ENCODE assay signal across 26 mouse cellular contexts in genomic region chr15:7635234-7635633, GRCm38 (mm10).
DNase-seq lines count a peak whose midpoint lies in the region; ATAC-seq and TF ChIP-seq lines count a peak whose summit lies in the region.
"Had no signal": no experiment of that assay in that cellular context is flagged by ENCODE, and none has a peak within 500 bp of the region (broad histone marks: within the 10 kb centered on the region; RNA-seq: fewer than 3 reads in every experiment).

No protein-coding gene starts in this region.

- no peak for ATAC-seq in hindbrain, embryonic 13.5 days (ENCODE audit: low FRiP score)
- ATAC-seq in limb, embryonic 14.5 days (ENCODE audit: low FRiP score, low read depth) = peak; percentile 15; the same call in 1 of the 2 replicates
- peak; percentile 63; the same call in 1 of the 2 replicates for ATAC-seq in stomach, embryonic 15.5 days (ENCODE audit: insufficient read depth, low FRiP score, low read depth)
- ATAC-seq: activated CD4-positive, CD25-positive, alpha-beta regulatory T cell, adult 4 months; forebrain, embryonic 13.5 days; forebrain, embryonic 16.5 days had no signal

- H3K36me3 ChIP-seq in hindbrain, embryonic 10.5 days = no peaks in the 10 kb centered on the region
- H3K36me3 ChIP-seq in hindbrain, embryonic 13.5 days = no peaks in the 10 kb centered on the region
- no peaks in the 10 kb centered on the region for H3K36me3 ChIP-seq in limb, embryonic 14.5 days (ENCODE audit: control insufficient read depth, insufficient read depth, low read length)
- no peaks in the 10 kb centered on the region for H3K36me3 ChIP-seq in limb, embryonic 10.5 days
- no peaks in the 10 kb centered on the region for H3K36me3 ChIP-seq in stomach, embryonic 15.5 days
- H3K36me3 ChIP-seq: embryonic facial prominence, embryonic 13.5 days; forebrain, embryonic 10.5 days; heart, embryonic 12.5 days; heart, embryonic 15.5 days; hindbrain, embryonic 15.5 days had no signal

- peak; percentile 28 for DNase-seq in embryo, embryonic 10 days (ENCODE audit: low spot score)
- no peak for DNase-seq in embryo, embryonic 11 days
- peak; percentile 24 for DNase-seq in hindbrain, embryonic 10.5 days (ENCODE audit: low spot score)
- DNase-seq in limb, embryonic 14.5 days (ENCODE audit: low spot score) = no peak
- no peak for DNase-seq in limb, embryonic 10.5 days (ENCODE audit: low spot score)
- no peak for DNase-seq in adrenal gland, postnatal 25 days
- DNase-seq: adrenal gland, adult 8-10 months; adrenal gland, postnatal 36 days; cerebellum, adult 18-20 months; cerebellum, adult 9-10 months; cerebellum, postnatal 14 days; gastrocnemius, postnatal 10 days; gastrocnemius, postnatal 36 days; heart, postnatal 10 days; heart, postnatal 36 days; kidney, adult 11 months had no signal

- no peak for TF ChIP-seq POLR2A in limb, embryonic 14.5 days (IDR thresholded peaks at IDR 0.05; ENCODE audit: borderline replicate concordance, extremely low read depth, insufficient read depth, insufficient read length)

- H3K4me3 ChIP-seq in hindbrain, embryonic 10.5 days = no peak overlapping the region
- H3K4me3 ChIP-seq in hindbrain, embryonic 13.5 days = no peak overlapping the region
- no peak overlapping the region for H3K4me3 ChIP-seq in limb, embryonic 14.5 days (replicated peaks; ENCODE audit: low read length)
- H3K4me3 ChIP-seq in limb, embryonic 10.5 days = no peak overlapping the region
- no peak overlapping the region for H3K4me3 ChIP-seq in stomach, embryonic 15.5 days (replicated peaks)
- H3K4me3 ChIP-seq: embryonic facial prominence, embryonic 13.5 days; forebrain, embryonic 10.5 days; forebrain, embryonic 13.5 days; heart, embryonic 12.5 days; heart, embryonic 15.5 days; hindbrain, embryonic 15.5 days had no signal

- no peak overlapping the region for H3K9ac ChIP-seq in hindbrain, embryonic 13.5 days
- no peak overlapping the region for H3K9ac ChIP-seq in limb, embryonic 14.5 days (ENCODE audit: low read depth, low read length, severe bottlenecking)
- no peak overlapping the region for H3K9ac ChIP-seq in stomach, embryonic 15.5 days
- H3K9ac ChIP-seq: embryonic facial prominence, embryonic 13.5 days; forebrain, embryonic 13.5 days; heart, embryonic 12.5 days; heart, embryonic 15.5 days; hindbrain, embryonic 15.5 days had no signal

- H3K9me3 ChIP-seq in hindbrain, embryonic 10.5 days = no peaks in the 10 kb centered on the region
- no peaks in the 10 kb centered on the region for H3K9me3 ChIP-seq in hindbrain, embryonic 13.5 days
- no peaks in the 10 kb centered on the region for H3K9me3 ChIP-seq in limb, embryonic 14.5 days (ENCODE audit: control insufficient read depth, low read length)
- H3K9me3 ChIP-seq in limb, embryonic 10.5 days (replicated peaks) = no peaks in the 10 kb centered on the region
- no peaks in the 10 kb centered on the region for H3K9me3 ChIP-seq in stomach, embryonic 15.5 days
- H3K9me3 ChIP-seq: embryonic facial prominence, embryonic 13.5 days; forebrain, embryonic 10.5 days; forebrain, embryonic 13.5 days; heart, embryonic 12.5 days; heart, embryonic 15.5 days; hindbrain, embryonic 15.5 days had no signal

- peaks cover 17% of the 10 kb centered on the region for H3K4me1 ChIP-seq in hindbrain, embryonic 10.5 days (replicated peaks)
- no peaks in the 10 kb centered on the region for H3K4me1 ChIP-seq in hindbrain, embryonic 13.5 days (replicated peaks)
- H3K4me1 ChIP-seq in limb, embryonic 14.5 days (ENCODE audit: control insufficient read depth, insufficient read depth, low read length) = 0 out of 2 replicates have a peak, but pooled peaks cover 3% of the 10 kb centered on the region
- peaks cover 13% of the 10 kb centered on the region; the same call in 1 of the 2 replicates for H3K4me1 ChIP-seq in limb, embryonic 10.5 days
- H3K4me1 ChIP-seq in stomach, embryonic 15.5 days = 0 out of 2 replicates have a peak, but pooled peaks cover 2% of the 10 kb centered on the region
- H3K4me1 ChIP-seq: forebrain, embryonic 13.5 days; heart, embryonic 12.5 days; heart, embryonic 15.5 days; hindbrain, embryonic 15.5 days had no signal

- no peak overlapping the region for H3K27ac ChIP-seq in hindbrain, embryonic 10.5 days
- no peak overlapping the region for H3K27ac ChIP-seq in hindbrain, embryonic 13.5 days
- H3K27ac ChIP-seq in limb, embryonic 14.5 days (replicated peaks; ENCODE audit: low read depth, low read length) = no peak overlapping the region
- H3K27ac ChIP-seq in limb, embryonic 10.5 days = no peak overlapping the region
- 0 out of 2 replicates have a peak overlapping the region, but pooled peaks have one; percentile 6 for H3K27ac ChIP-seq in stomach, embryonic 15.5 days
- H3K27ac ChIP-seq: embryonic facial prominence, embryonic 13.5 days; forebrain, embryonic 10.5 days; forebrain, embryonic 13.5 days; heart, embryonic 15.5 days; hindbrain, embryonic 15.5 days had no signal

- WGBS in hindbrain, embryonic 10.5 days = 47% methylated on average over 8 of the region's 8 CpGs
- WGBS in hindbrain, embryonic 13.5 days = 49% methylated on average over 8 of the region's 8 CpGs
- WGBS in limb, embryonic 14.5 days = 66% methylated on average over 8 of the region's 8 CpGs
- WGBS in limb, embryonic 10.5 days = 79% methylated on average over 8 of the region's 8 CpGs
- 23% methylated on average over 8 of the region's 8 CpGs for WGBS in stomach, embryonic 15.5 days

- H3K4me2 ChIP-seq in hindbrain, embryonic 13.5 days = no peak overlapping the region
- H3K4me2 ChIP-seq in limb, embryonic 14.5 days (replicated peaks; ENCODE audit: low read depth, low read length, severe bottlenecking) = no peak overlapping the region
- H3K4me2 ChIP-seq in stomach, embryonic 15.5 days = no peak overlapping the region
- H3K4me2 ChIP-seq: embryonic facial prominence, embryonic 13.5 days; forebrain, embryonic 13.5 days; heart, embryonic 12.5 days; heart, embryonic 15.5 days; hindbrain, embryonic 15.5 days had no signal

- H3K27me3 ChIP-seq in hindbrain, embryonic 10.5 days (ENCODE audit: insufficient read depth, poor library complexity, severe bottlenecking) = no peaks in the 10 kb centered on the region
- H3K27me3 ChIP-seq in hindbrain, embryonic 13.5 days = no peaks in the 10 kb centered on the region
- H3K27me3 ChIP-seq in limb, embryonic 14.5 days (ENCODE audit: control insufficient read depth, insufficient read depth, low read length) = no peaks in the 10 kb centered on the region
- H3K27me3 ChIP-seq in limb, embryonic 10.5 days (ENCODE audit: low read depth, poor library complexity, severe bottlenecking) = no peaks in the 10 kb centered on the region
- H3K27me3 ChIP-seq in stomach, embryonic 15.5 days (replicated peaks) = no peaks in the 10 kb centered on the region
- H3K27me3 ChIP-seq: forebrain, embryonic 13.5 days; heart, embryonic 12.5 days; heart, embryonic 15.5 days; hindbrain, embryonic 15.5 days had no signal

Comparison
In these comparisons a context has a peak if more than half of its experiments do, and no peak if none do; other contexts are left out.
1. DNase-seq: peak in embryo, embryonic 10 days (single experiment) and hindbrain, embryonic 10.5 days (single experiment); none in embryo, embryonic 11 days (single experiment), limb, embryonic 14.5 days (single experiment), limb, embryonic 10.5 days (single experiment) and adrenal gland, postnatal 25 days (single experiment).